Mouse (Mus musculus): ENCODE measurements around the gene Srgap3.

DNA sequence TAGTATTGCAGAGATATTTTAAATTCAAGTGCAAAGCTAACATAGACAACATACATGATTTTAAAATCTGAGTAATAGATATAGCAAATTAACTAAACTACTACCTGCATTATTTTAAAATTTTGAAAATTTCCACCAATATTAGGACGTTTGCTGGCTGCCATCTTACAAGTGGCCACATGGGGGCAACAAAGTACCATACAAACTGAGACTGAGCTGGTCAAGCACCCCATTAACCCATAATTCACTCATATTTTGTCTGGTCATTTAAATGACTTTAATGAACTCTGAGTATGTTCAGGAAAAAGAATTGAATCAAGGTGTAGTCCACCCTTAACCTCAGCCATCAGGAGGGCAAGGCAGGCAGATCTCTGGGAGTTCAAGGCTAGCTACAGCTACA lies 246.7 kb downstream of the Srgap3 start:
- TF ChIP-seq EP300 (IDR thresholded peaks at IDR 0.05) (no peak), CTCF (IDR thresholded peaks at IDR 0.05) (peak; percentile 90)

Data from lung, postnatal 0 days (tissue).